Mouse (Mus musculus) megakaryocyte, embryonic 14.5 days (primary cell): ENCODE results near the gene Fdxr. TPM values are rescaled to one million over a fixed set of nuclear protein-coding genes. Genes with fewer than 3 reads are reported as not detected.

Experiments
- H3K27me3 ChIP-seq: replicated peaks from 2 replicates; pipeline ENCODE3; 2012; ENCODE audit warnings: inconsistent platforms
- H3K36me3 ChIP-seq: replicated peaks from 2 replicates; pipeline ENCODE3; 2012; ENCODE audit warnings: low read length, inconsistent platforms, mixed read lengths
- H3K4me1 ChIP-seq: 2 replicates; pipeline ENCODE4 v1.6.1; 2012; ENCODE audit warnings: inconsistent platforms
- H3K4me3 ChIP-seq: replicated peaks from 2 replicates; pipeline ENCODE3; 2012; ENCODE audit warnings: moderate library complexity, mild to moderate bottlenecking, inconsistent platforms
- H3K9me3 ChIP-seq: 2 replicates; pipeline ENCODE4 v1.6.1; 2012; ENCODE audit warnings: inconsistent platforms
- FLI1 ChIP-seq: IDR thresholded peaks from 2 replicates; pipeline ENCODE4 v1.6.1; 2012; ENCODE audit warnings: low read length, inconsistent platforms, mixed read lengths
- GATA1 ChIP-seq: IDR thresholded peaks from 3 replicates; pipeline ENCODE4 v1.6.1; 2012; ENCODE audit warnings: mixed read lengths, low read length, inconsistent platforms, borderline replicate concordance
- polyA plus RNA-seq: library from polyadenylated mRNA; stranded (reverse); fragments of >175 nt; gene quantifications from 2 replicates; pipeline ENCODE4 v1.2.3, GENCODE M21; 2012; ENCODE audit warnings: low replicate concordance; ENCODE audit not compliant: insufficient read depth

Gene Fdxr
- polyA plus RNA-seq, 1 experiment = 21.8 TPM

- peaks cover 70% of the 10 kb centered on the region for H3K27me3 ChIP-seq
- H3K4me1 ChIP-seq = 0 out of 2 replicates have a peak, but pooled peaks cover 4% of the 10 kb centered on the region
- H3K4me3 ChIP-seq = no peak overlapping the region
- TF ChIP-seq FLI1 (no peak), GATA1 (no peak)
- H3K9me3 ChIP-seq = peaks cover 11% of the 10 kb centered on the region
- H3K36me3 ChIP-seq = no peaks in the 10 kb centered on the region
Measured at GRCm38 (mm10) chr11:115291503-115291902, 14.7 kb upstream of the Fdxr start.

DNA sequence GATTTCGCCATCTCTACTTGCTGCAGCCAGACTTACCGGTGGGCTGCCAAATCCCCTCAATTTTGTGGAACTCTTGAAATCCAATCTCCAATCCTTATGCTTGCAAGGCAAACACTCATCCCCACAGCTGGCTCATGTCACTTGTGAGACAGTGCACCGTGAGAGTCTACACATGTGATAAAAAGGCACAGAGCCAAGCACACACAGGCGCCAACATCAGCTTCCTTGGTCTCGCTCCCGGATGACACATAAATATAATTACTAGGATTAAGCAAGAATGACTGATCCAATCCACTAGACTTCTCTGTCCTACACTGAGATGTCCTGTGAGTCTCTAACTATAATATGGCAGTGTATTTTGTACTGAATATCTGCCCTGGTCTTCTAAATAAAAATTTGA is 14.1 kb upstream of the Fdxr start:
- no peak overlapping the region for H3K4me3 ChIP-seq
- TF ChIP-seq GATA1 (no peak), FLI1 (no peak)
- peaks cover 70% of the 10 kb centered on the region for H3K27me3 ChIP-seq
- H3K4me1 ChIP-seq = peaks cover 8% of the 10 kb centered on the region
- H3K9me3 ChIP-seq = peaks cover 11% of the 10 kb centered on the region
- no peaks in the 10 kb centered on the region for H3K36me3 ChIP-seq

DNA sequence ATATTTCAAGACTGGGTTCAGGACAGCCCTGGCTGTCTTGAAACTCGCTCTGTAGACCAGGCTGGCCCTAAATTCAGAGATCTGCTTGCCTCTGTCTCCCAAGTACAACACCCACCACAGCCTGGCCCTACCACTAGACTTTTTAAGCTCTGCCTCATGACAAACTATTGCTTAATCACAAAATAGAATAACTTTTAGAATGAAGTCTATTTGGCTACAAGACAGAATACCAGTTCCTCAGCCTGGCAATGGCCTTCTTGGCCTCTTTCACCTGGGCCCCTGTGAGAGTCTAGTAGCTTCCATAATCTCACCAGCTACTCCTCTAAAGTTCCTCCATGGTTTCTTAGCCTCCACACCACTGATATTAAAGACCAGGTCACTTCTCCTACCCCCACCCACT is 13.5 kb upstream of the Fdxr start:
- peaks cover 69% of the 10 kb centered on the region for H3K27me3 ChIP-seq
- H3K4me1 ChIP-seq = peaks cover 14% of the 10 kb centered on the region
- no peaks in the 10 kb centered on the region for H3K36me3 ChIP-seq
- H3K9me3 ChIP-seq = peaks cover 11% of the 10 kb centered on the region
- TF ChIP-seq FLI1 = no peak
- no peak overlapping the region for H3K4me3 ChIP-seq

GRCm38 (mm10) chr11:115289885-115290284 is 13.0 kb upstream of the Fdxr start:
- Histone ChIP-seq H3K27me3 (peaks cover 69% of the 10 kb centered on the region), H3K36me3 (no peaks in the 10 kb centered on the region), H3K4me3 (no peak overlapping the region), H3K9me3 (peaks cover 11% of the 10 kb centered on the region), H3K4me1 (peaks cover 18% of the 10 kb centered on the region)
- TF ChIP-seq FLI1 (no peak), GATA1 (no peak)

DNA sequence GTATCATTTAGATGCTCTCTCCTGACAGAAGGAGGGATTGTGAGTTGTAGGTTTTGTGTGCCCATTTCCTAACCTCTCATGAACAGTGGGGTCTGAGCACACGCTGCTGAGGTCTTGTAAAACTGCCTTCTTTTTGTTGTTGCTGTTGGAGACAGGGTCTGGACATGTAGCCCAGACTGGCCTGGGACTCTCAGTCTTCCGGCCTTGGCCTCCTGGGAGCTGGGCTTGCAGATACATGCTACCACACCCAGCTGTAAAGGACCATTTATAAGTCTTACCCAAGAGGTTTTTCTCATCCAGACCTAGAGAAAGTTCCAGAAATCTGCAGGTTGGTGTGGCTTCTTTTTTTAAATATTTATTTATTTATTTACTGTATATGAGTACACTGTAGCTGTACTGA is 11.5 kb upstream of the Fdxr start:
- TF ChIP-seq GATA1 (no peak), FLI1 (no peak)
- peaks cover 22% of the 10 kb centered on the region for H3K4me1 ChIP-seq
- no peaks in the 10 kb centered on the region for H3K9me3 ChIP-seq

DNA sequence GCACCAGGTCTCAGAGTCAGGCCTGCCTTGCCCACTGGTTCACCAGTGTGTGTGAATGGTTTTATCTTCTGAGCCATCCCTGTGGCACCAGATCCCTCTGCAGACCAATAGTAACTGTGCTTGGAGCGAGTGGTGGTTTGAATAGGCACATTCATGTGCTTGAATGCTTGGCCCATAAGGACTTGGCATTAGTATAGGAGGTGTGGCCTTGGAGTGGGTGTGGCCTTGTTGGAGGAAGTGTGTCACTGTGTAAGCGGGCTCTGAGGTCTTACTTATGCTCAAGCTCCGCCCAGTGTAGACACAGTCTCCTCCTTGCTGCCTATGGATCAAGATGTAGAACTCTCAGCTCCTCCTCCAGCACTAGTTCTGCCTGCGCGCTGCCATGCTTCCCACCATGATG is 10.5 kb upstream of the Fdxr start:
- H3K4me1 ChIP-seq = peaks cover 23% of the 10 kb centered on the region
- no peak overlapping the region for H3K4me3 ChIP-seq
- H3K36me3 ChIP-seq = no peaks in the 10 kb centered on the region
- TF ChIP-seq FLI1 (no peak), GATA1 (no peak)
- peaks cover 70% of the 10 kb centered on the region for H3K27me3 ChIP-seq
- H3K9me3 ChIP-seq = no peaks in the 10 kb centered on the region

More for the DNA sequence above, 11.5 kb upstream of the Fdxr start:
- H3K4me3 ChIP-seq = no peak overlapping the region
- H3K36me3 ChIP-seq = no peaks in the 10 kb centered on the region
- H3K27me3 ChIP-seq = peaks cover 71% of the 10 kb centered on the region

DNA sequence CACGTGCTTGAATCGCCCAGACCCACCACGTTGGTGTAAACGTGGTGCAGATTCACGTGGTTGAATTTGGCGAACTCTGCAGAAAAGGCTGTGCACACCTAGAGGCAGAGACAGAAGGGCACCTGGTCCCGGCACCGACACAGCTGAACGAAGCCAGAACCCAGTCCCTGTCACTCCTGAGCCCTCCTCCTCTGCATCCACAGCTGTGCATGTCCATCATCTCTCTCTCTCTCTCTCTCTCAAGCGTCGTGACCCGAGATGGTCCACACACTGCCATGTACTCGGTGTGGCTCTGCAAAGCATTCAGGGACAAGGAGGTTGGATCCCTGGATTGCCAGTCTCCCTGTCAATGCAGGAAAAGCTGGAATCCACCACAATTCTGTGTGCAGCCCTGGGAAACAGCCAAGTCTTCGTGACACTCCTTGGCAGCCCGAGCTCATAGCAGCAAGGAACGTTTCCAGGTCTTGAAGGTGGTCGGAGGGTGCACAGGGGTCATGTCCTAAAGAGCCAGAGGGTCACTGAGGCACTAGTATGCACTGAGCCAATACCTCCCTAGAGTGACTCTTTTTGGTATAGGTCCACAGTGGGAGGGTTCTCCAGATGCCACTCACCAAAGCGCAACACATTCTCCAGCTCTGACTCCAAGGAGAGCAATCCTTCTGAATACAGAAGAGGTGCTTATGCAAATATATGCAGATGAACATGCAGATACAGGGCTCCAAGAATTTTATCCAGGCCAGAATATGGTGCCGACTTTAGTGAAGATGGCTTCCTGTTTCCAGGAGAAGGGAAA is 9.5 kb upstream of the Fdxr start:
- no peaks in the 10 kb centered on the region for H3K36me3 ChIP-seq
- H3K9me3 ChIP-seq = no peaks in the 10 kb centered on the region
- H3K27me3 ChIP-seq = peaks cover 60% of the 10 kb centered on the region
- H3K4me1 ChIP-seq = peaks cover 33% of the 10 kb centered on the region
- no peak for TF ChIP-seq GATA1
- no peak for TF ChIP-seq FLI1
- no peak overlapping the region for H3K4me3 ChIP-seq

DNA sequence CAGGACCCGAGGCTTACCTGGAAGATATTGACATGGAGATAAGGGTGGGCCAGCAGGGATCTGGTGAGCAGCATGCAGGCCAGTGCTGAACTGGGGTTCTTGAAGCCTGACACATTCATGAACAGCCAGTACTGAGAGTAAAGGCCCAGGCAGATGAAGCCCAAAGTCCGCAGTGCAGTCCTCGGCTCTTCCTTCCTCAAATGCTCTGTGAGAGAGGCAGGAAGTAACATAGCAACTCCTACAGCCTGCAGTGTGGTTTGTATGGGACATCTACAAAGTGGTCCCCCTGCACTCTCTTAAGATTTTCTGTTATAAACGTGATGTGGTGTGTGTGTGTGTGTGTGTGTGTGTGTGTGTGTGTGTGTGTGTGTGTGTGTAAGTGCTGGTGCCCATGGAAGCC is 8.4 kb upstream of the Fdxr start:
- no peak for TF ChIP-seq GATA1
- no peaks in the 10 kb centered on the region for H3K9me3 ChIP-seq
- H3K4me3 ChIP-seq = no peak overlapping the region
- peaks cover 35% of the 10 kb centered on the region for H3K4me1 ChIP-seq
- H3K27me3 ChIP-seq = peaks cover 51% of the 10 kb centered on the region
- H3K36me3 ChIP-seq = no peaks in the 10 kb centered on the region

DNA sequence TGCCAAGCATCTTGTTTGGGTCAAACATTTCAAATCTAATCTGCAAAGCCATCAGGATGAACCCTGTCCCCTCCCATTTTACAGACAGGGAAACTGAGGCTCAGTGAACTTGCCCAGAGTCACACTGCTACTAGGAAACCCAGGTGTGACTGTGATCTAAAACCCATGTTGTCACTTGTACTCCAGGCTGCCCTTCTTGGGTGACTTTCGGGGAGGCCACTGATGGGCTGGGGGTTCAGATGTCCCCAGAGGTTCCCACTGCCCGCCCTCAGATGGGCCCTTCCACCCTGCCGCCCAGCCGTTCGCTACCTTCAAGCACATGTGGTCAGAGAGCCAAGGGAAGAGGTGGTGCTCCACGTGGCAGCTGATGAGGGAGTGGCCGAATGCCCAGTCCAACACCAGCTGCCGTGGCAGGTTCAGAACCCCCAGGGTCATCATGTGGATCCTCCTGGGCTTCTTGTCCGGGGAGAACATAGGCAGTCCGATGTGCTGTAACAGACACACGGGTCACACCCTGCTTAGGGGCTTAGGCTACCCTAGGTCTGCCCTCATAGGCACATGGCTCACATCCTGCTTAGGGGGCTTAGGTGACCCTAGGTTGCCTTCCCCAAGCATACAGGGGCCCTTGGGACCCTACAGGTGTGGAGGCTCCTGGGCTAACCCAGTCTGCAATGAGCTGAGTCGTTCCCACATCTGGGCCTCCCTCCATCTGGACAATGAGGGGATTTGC is 7.2 kb upstream of the Fdxr start:
- Histone ChIP-seq H3K4me1 (peaks cover 45% of the 10 kb centered on the region), H3K36me3 (no peaks in the 10 kb centered on the region), H3K9me3 (no peaks in the 10 kb centered on the region), H3K27me3 (peaks cover 45% of the 10 kb centered on the region), H3K4me3 (no peak overlapping the region)
- TF ChIP-seq GATA1 (no peak), FLI1 (no peak)

GRCm38 (mm10) chr11:115283486-115283765 is 6.6 kb upstream of the Fdxr start:
- Histone ChIP-seq H3K4me3 (no peak overlapping the region), H3K27me3 (peaks cover 43% of the 10 kb centered on the region), H3K4me1 (peaks cover 51% of the 10 kb centered on the region), H3K36me3 (no peaks in the 10 kb centered on the region), H3K9me3 (no peaks in the 10 kb centered on the region)
- TF ChIP-seq GATA1 (no peak), FLI1 (no peak)

GRCm38 (mm10) chr11:115282723-115283485 is 6.1 kb upstream of the Fdxr start:
- no peak overlapping the region for H3K4me3 ChIP-seq
- no peaks in the 10 kb centered on the region for H3K36me3 ChIP-seq
- H3K27me3 ChIP-seq = peaks cover 38% of the 10 kb centered on the region
- TF ChIP-seq GATA1 (no peak), FLI1 (no peak)
- no peaks in the 10 kb centered on the region for H3K9me3 ChIP-seq
- peaks cover 57% of the 10 kb centered on the region for H3K4me1 ChIP-seq
